Comparison of ENCODE assay signal across 14 mouse cellular contexts in the genomic region with DNA sequence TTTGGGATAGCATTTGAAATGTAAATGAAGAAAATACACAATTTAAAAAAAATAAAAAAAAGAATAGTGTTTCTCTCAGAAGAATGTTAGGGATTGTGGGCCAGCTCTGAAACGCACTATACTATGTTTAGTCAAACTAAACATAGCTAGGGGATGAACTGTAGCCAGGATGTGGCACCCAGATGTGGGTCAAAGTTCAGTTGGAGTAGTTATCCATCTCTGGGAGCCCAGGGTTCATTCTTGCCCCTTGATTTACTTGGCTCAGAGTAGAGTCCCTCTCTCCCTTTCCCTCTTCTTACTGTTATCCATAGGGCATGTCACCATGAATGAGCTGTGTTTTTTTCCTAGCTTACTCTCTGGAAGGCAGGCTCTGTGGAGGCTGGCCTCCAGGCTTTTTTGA.
"Had no signal": no experiment of that assay in that cellular context is flagged by ENCODE, and none has a peak within 500 bp of the region (broad histone marks: within the 10 kb centered on the region; RNA-seq: fewer than 3 reads in every experiment).

No protein-coding gene starts in this region.

- H3K4me1 ChIP-seq: liver, embryonic 15.5 days; megakaryocyte, embryonic 14.5 days; midbrain, embryonic 15.5 days; neural tube, embryonic 12.5 days had no signal

- H3K4me3 ChIP-seq: layer of hippocampus, adult 2 months; limb, embryonic 12.5 days; liver, embryonic 15.5 days; megakaryocyte, embryonic 14.5 days; midbrain, embryonic 15.5 days; neural tube, embryonic 12.5 days had no signal

- H3K27ac ChIP-seq: hindbrain, postnatal 0 days; kidney, postnatal 0 days; layer of hippocampus, adult 2 months; limb, embryonic 12.5 days; liver, embryonic 15.5 days; macrophage; midbrain, embryonic 15.5 days; neural tube, embryonic 12.5 days; stomach, postnatal 0 days had no signal

- H3K27me3 ChIP-seq: limb, embryonic 12.5 days; liver, embryonic 15.5 days; megakaryocyte, embryonic 14.5 days; midbrain, embryonic 15.5 days; neural tube, embryonic 12.5 days had no signal

- ATAC-seq: hindbrain, postnatal 0 days; midbrain, embryonic 15.5 days had no signal

- H3K4me2 ChIP-seq: limb, embryonic 12.5 days; liver, embryonic 15.5 days; lung, embryonic 14.5 days; midbrain, embryonic 11.5 days; midbrain, embryonic 15.5 days; neural tube, embryonic 12.5 days had no signal

- H3K9ac ChIP-seq: limb, embryonic 12.5 days; liver, embryonic 15.5 days; lung, embryonic 14.5 days; midbrain, embryonic 15.5 days; neural tube, embryonic 12.5 days had no signal

- H3K36me3 ChIP-seq: limb, embryonic 12.5 days; liver, embryonic 15.5 days; midbrain, embryonic 15.5 days; neural tube, embryonic 12.5 days had no signal

- H3K9me3 ChIP-seq: limb, embryonic 12.5 days; liver, embryonic 15.5 days; megakaryocyte, embryonic 14.5 days; midbrain, embryonic 15.5 days; neural tube, embryonic 12.5 days had no signal

- DNase-seq: liver; lung, embryonic 14.5 days; thymus, postnatal 4 days had no signal
